Mouse (Mus musculus) fat pad, adult 2 months (tissue): ENCODE results near the gene Tmem87b.

ENCODE experiments used
- DNase-seq: peaks from one replicate; pipeline ENCODE4 v3.0.0-alpha.2; 2011; ENCODE audit warnings: low read depth, low spot score; ENCODE audit errors: extremely low read depth

Tmem87b gene

DNA sequence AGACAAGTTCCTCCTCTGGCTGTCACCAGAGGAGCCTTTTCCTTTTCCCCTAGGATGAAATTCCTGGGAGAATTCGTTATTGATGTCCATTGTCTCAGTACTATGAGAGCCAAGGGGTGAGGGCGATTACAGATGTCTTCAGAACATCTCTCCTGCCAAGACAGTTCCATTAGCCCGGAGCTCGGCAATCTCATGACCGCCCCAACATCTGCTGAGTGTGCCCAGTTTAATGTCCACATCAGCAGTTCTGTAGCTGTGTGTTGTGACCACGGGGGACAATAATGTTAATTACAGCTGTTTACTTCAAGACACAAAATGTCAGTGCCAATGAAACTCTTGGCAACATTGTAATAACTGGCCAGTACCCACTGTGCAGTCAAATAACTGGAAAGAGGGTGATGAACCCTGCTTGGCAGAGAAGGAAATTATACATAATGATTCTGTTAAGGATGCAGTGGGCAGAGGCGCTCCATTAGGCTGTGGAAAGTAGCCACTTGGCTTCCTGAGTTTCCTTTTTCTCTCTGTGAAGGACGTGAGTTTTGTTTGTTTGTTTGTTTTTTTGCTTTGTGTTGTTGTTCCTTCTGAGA lies 67.4 kb downstream of the Tmem87b start:
- DNase-seq = no peak

DNA sequence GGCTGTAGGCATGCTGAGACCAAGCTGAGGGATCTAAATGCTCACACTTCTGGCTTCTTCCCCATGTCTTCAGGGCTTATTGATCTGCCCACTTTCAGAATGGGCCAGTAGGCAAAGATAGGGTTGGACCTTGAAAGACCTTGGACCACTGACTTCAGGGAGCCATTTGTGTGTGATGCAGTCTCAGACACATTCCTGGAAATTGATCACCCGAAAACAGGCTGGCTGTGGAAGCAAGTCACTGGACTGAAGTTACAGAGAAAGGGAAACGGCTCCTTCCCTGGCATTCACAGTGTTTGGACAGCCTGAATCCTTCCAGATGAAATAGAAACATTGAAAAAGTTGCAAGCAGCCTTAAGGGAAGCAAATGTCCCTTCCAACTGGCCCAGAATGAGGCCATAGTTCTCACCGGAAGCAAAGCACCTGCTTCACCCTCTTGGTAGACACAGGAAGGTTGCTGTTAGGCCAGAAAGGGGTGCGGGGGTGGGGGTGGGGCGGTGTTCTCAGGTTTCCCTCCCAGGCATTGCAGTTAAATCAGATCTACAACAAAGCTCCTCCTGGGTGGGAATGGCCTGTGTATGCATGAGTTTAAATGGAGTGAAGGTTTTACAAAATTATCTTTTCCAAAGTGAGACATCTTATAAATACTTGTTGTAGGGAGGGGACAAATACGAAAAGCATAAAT lies 70.1 kb downstream of the Tmem87b start:
- no peak for DNase-seq

DNA sequence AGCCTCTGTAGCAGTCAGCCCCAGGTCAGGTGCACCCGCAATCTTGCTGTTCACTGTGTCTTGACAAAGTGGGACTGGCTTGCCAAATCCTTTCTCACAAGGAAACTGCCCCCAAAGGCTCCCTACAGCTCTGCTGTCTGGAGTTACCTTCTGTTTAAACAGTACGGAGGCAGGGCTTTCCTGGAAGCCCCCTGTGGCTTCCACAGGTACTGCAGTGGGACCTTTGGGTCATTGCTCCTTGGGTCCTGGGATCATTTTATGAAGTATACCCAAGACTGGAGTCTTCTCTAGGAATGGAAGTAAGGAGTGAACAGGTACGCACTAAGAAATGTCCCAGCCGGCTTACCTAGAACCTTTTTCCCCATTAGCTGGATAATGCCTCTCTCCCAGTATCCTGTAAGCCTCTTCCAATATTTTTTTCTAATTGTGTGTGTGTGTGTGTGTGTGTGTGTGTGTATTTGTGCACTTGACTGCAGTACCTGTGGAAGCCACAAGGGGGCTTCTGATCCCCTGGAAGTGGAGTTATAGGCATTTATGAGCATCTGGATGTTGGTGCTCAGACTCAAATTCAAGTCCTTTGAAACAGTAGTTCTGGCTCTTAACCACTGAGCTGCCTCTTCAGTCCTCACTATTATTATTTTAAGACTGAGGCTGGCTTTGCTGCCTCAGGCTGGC lies 72.9 kb downstream of the Tmem87b start:
- DNase-seq = no peak

DNA sequence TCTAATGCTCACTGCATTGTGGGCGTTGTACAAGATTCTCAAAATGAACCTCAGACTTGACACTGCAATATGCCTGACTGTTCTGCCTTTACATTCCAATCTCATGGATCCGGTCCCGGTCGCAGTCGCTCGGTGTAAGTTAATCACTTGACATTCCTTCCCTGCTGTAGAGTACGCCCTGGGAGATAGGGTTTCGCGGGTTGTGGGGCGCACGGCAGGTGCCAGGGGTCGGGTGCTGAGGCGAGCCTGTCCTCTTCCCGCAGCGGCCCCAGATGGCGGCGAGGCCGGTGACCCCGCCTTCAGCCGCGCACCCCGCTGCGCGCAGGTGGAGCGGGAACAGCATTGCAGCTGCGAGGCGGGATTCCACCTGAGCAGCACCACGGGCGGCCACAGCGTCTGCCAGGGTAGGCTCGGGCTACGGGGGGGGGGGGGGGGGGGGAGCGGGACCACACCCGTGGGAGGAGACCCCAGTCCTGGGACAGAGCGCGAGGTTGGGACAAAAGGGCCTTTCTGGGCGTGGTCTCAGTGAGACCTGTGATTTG lies 74.3 kb downstream of the Tmem87b start:
- DNase-seq = no peak

DNA sequence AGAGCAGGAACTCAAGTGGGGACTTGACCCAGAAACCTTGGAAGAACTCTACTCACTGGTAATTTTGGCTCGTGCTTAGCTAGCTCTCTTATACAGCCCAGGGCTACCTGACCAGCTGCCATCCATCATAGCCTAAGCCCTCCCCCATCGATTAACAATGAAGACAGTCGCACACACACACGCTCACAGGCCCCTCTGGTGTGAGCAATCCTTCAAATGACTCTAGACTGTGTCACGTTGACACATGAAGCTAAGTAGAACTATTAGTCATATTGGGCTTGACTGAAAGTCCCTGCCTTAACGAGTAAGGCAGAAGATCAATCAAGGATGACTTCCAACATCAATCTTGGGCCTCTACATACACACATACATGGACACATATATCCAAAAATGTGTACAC lies 84.9 kb downstream of the Tmem87b start:
- no peak for DNase-seq

DNA sequence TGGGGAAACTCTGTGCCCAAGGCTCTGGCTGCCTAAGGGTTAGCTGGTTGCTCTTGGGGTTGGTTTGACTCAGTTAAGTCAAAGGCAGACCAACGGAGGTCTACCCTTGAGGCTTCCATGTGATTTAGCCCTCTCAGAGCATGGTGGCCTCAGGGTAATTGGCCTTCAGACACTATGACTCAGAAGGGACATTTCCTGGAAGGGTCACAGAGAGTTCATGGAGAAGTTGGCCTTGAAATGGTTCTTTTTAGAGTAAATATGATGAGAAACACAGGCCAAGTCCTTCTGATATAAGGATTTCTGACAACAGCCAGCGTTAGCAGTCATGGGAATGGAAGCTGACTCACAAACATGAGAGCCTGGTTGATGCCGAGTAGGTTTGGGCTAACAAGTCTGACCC lies 85.7 kb downstream of the Tmem87b start:
- no peak for DNase-seq
